Mouse (Mus musculus) kidney, adult 2 months (tissue): ENCODE data around the gene Mrpl1. TPM values are rescaled to one million over a fixed set of nuclear protein-coding genes. Genes with fewer than 3 reads are reported as not detected.
A peak's percentile ranks its signal among the peaks of the same experiment; 100 is the strongest.

Experiments
- DNase-seq: peaks from one replicate; pipeline ENCODE4 v3.0.0; 2021
- H3K27ac ChIP-seq: fragments of 200-500 bp; 2 replicates; pipeline ENCODE4 v1.5.1; 2012; ENCODE audit warnings: low read depth, low read length, control low read depth, inconsistent platforms; ENCODE audit not compliant: insufficient read depth
- H3K27me3 ChIP-seq: fragments of 200-500 bp; replicated peaks from 2 replicates; pipeline ENCODE4 v1.6.1; 2012; ENCODE audit warnings: mild to moderate bottlenecking, moderate library complexity, low read length, inconsistent platforms; ENCODE audit not compliant: control insufficient read depth, insufficient read depth
- H3K36me3 ChIP-seq: fragments of 200-500 bp; 2 replicates; pipeline ENCODE4 v1.6.1; 2012; ENCODE audit warnings: mild to moderate bottlenecking, moderate library complexity, low read length, inconsistent platforms; ENCODE audit not compliant: control insufficient read depth, insufficient read depth
- H3K4me1 ChIP-seq: fragments of 200-500 bp; 2 replicates; pipeline ENCODE4 v1.6.1; 2011; ENCODE audit warnings: low read length; ENCODE audit not compliant: control insufficient read depth, insufficient read depth
- H3K4me3 ChIP-seq: fragments of 200-500 bp; 2 replicates; pipeline ENCODE4 v1.5.1; 2011; ENCODE audit warnings: mild to moderate bottlenecking, low read depth, low read length, control low read depth; ENCODE audit not compliant: insufficient read depth
- CTCF ChIP-seq: fragments of 200-500 bp; conservative IDR thresholded peaks from 2 replicates; pipeline ENCODE4 v1.5.1; 2011; ENCODE audit warnings: low read depth, mild to moderate bottlenecking, control low read depth, low read length, moderate library complexity, mixed read lengths; ENCODE audit not compliant: insufficient read depth, insufficient read length
- POLR2A ChIP-seq: fragments of 200-500 bp; IDR thresholded peaks from one replicate; pipeline ENCODE4 v1.6.1; 2011; ENCODE audit warnings: low read depth, low read length, control low read depth
- WGBS: fragments of 180-500 bp; shearing (Covaris S2); methylation state at CpG from one replicate; pipeline ENCODE4 v1.1.7; 2018; 5-methylcytosine and 5-hydroxymethylcytosine counted together
- polyA plus RNA-seq: library from polyadenylated mRNA; depleted of rRNA; stranded (reverse); fragments of >200 nt; gene quantifications from 2 replicates; pipeline ENCODE4 v1.2.3, GENCODE M21; 2012

Mrpl1 gene
- polyA plus RNA-seq, 1 experiment, result 6.6 TPM

DNA sequence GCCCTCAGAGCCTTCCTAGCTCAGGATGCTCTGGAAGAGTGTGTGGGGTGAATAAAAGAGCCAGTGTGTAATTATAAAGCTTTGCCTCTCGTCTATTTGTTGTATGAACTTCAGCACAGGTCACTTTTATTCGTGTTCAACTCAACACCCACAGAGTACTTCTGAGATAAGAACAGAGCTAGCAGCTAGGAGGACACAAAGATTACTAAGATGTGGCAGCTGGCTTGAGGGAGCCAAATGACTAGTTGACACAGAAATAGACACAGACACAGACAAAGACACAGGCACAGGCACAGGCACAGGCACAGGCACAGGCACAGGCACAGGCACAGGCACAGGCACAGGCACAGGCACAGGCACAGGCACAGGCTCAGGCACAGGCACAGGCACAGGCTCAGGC lies 25.3 kb upstream of the Mrpl1 start:
- TF ChIP-seq POLR2A (no peak), CTCF (no peak)
- no peak overlapping the region for H3K27ac ChIP-seq
- H3K27me3 ChIP-seq, result no peaks in the 10 kb centered on the region
- no peak for DNase-seq
- H3K4me3 ChIP-seq, result no peak overlapping the region
- no peaks in the 10 kb centered on the region for H3K36me3 ChIP-seq
- H3K4me1 ChIP-seq, result no peaks in the 10 kb centered on the region
- 57% methylated on average over 2 of the region's 2 CpGs for WGBS

DNA sequence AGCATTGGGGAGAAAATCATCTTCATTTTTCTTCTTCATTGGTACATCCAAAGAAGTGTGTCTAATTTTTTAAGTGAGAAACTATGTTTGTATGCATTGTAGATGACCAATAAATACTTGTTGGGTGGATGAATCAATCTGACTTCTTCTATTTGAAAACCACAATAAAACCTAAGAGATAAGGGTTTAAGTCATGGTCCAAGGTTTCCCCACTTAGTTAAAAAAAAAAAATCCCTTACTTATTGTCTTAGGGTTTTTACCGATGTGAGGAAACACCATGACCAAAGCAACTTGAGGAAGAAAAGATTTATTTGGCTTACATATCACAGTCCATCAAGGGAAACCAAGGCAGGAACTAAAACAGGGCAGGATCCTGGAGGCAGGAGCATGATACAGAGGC lies 19.5 kb upstream of the Mrpl1 start:
- WGBS, result 95% methylated on average over 1 of the region's 1 CpGs
- Histone ChIP-seq H3K27me3 (no peaks in the 10 kb centered on the region), H3K4me1 (no peaks in the 10 kb centered on the region), H3K27ac (no peak overlapping the region), H3K36me3 (no peaks in the 10 kb centered on the region), H3K4me3 (no peak overlapping the region)
- DNase-seq, result no peak
- TF ChIP-seq CTCF, result no peak
- no peak for TF ChIP-seq POLR2A

DNA sequence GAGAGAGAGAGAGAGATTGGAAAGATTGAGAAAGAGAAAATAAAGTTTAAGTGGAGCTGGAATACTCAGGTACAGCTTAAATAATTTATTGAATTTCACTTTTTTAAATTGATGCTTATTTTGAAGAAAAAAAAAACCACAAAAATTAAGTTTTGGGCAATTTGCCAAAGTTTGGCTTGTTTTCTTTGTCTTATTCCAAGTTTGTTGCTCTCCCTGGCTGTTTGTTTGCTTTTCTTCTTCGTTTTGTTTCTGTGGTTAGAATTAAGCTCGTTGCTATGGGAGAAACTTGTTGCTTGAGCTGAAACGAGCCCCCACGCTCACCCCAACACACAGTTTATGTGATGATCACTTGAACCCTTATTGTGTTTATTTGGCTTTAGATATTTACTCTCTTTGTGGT lies 18.0 kb upstream of the Mrpl1 start:
- TF ChIP-seq POLR2A (no peak), CTCF (no peak)

DNA sequence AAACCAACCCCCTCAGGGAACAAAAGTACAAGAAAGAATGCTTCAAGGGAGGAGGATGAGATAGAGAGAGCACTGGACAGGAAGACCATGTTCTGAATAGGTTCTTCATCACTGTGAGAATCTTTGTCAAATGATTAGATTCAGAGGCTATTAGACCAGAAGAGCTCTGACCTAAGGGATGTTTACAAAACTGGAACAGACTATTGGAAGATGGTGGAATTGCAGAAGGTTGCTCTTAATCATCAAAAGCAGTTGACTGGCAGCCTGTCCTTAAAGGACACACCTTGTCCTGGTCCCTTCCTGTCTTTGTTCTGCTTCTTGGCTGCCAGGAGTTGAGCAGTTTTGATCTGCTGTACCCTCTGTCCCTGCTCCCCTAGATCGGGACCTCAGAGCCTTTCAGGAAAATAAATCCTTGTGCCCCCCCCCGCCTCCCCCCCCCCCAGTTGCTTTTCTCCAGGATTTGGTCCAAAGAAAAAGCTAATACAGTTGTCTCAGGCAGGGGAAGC lies 12.7 kb upstream of the Mrpl1 start:
- Histone ChIP-seq H3K4me3 (no peak overlapping the region), H3K4me1 (no peaks in the 10 kb centered on the region), H3K36me3 (no peaks in the 10 kb centered on the region), H3K27ac (no peak overlapping the region), H3K27me3 (no peaks in the 10 kb centered on the region)
- DNase-seq, result peak; percentile 35
- TF ChIP-seq CTCF, result no peak
- no peak for TF ChIP-seq POLR2A
- WGBS, result 56% methylated on average over 2 of the region's 2 CpGs

More for the DNA sequence above, 18.0 kb upstream of the Mrpl1 start:
- DNase-seq, result no peak
- Histone ChIP-seq H3K4me3 (no peak overlapping the region), H3K4me1 (no peaks in the 10 kb centered on the region), H3K36me3 (no peaks in the 10 kb centered on the region), H3K27me3 (no peaks in the 10 kb centered on the region), H3K27ac (no peak overlapping the region)
- WGBS, result 61% methylated on average over 4 of the region's 4 CpGs

DNA sequence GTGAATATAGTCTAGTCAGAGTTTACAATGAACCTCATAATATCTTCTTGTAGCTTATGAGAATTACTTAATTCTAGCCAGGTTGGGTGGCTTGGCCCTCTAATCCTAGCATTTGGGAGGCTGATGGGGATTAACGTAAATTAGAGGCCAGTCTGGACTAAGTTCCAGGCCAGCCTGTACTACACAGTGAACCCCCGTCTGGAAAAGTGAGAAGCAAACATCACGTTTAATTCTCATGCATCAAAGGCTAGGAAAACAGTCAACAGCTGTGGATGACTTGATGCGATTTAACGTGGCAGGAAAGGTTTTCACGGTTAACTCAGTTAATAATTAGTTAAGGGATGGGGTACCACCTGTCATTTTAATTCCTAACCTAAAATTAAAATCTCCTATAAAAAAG lies 11.0 kb upstream of the Mrpl1 start:
- no peak for TF ChIP-seq POLR2A
- TF ChIP-seq CTCF, result no peak
- Histone ChIP-seq H3K27ac (no peak overlapping the region), H3K4me1 (no peaks in the 10 kb centered on the region), H3K27me3 (no peaks in the 10 kb centered on the region), H3K4me3 (no peak overlapping the region), H3K36me3 (no peaks in the 10 kb centered on the region)
- DNase-seq, result no peak
- WGBS, result 53% methylated on average over 6 of the region's 6 CpGs

DNA sequence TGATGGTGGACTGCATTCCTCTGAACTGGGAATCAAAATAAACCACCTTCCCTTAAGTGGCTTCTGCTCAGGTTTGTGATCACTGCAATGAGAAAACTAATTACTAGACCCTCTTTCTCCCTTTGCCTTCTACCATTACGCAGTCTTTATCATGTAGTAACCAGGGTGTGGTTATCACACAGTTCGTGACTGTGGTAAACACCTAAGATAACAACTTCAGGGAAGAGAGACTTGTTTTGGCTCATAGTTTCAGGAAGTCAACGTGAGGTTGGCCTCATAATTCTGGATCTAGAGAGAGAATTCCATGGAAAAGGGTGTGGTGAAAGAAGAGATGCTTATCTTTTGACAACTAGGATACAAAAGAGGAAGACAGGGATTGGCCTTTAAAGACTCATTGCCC lies 9.0 kb upstream of the Mrpl1 start:
- H3K27ac ChIP-seq, result no peak overlapping the region
- no peaks in the 10 kb centered on the region for H3K4me1 ChIP-seq
- H3K36me3 ChIP-seq, result no peaks in the 10 kb centered on the region
- no peak for DNase-seq
- no peak overlapping the region for H3K4me3 ChIP-seq
- TF ChIP-seq CTCF (no peak), POLR2A (no peak)
- no peaks in the 10 kb centered on the region for H3K27me3 ChIP-seq
- 87% methylated on average over 3 of the region's 3 CpGs for WGBS

DNA sequence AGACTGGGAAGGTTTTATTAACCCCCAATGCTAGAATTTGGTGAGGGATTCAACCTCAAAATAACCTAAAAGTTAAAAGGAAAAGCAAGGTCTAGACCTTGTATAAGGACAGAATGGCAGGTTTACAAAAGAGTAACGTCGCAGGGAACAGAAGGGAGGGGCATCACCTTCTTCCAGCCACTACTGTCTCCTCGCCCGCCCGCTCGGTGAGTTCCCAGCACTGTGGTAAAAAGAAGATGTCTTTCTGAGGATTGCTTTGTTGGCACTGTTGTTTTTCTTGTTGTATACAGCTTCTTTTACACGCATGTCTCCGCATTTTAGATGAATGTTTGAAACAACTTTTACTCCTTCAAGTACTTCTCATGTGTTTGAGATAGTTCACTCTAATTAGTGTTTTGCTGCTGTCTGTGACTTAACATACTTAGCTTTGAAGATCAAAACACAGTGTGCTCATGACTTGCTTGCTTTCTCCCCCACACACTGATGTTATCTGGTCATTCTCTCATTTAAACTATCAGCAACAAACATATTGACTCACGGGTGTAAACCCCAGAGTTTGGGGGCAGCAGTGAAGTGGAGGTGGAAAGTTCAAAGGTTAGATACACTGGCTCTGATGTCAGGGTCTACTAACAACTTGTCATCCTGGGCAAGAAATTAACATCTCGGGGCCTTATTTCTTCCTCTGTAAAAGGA lies 7.7 kb upstream of the Mrpl1 start:
- Histone ChIP-seq H3K27ac (no peak overlapping the region), H3K4me1 (no peaks in the 10 kb centered on the region; the same call in 1 of the 2 replicates), H3K4me3 (no peak overlapping the region), H3K27me3 (no peaks in the 10 kb centered on the region), H3K36me3 (no peaks in the 10 kb centered on the region)
- WGBS, result 77% methylated on average over 10 of the region's 10 CpGs
- DNase-seq, result no peak
- no peak for TF ChIP-seq POLR2A
- TF ChIP-seq CTCF, result no peak
